Mouse (Mus musculus): ENCODE results near the gene Gclc. TPM values are rescaled to one million over a fixed set of nuclear protein-coding genes. Genes with fewer than 3 reads are reported as not detected.
"Not testable (repeated sequence)": the region's sequence is repeated elsewhere in the genome, so short reads cannot be mapped to it uniquely, and the experiment has no call there.

Gene Gclc
- polyA plus RNA-seq, 1 experiment: 21.5 TPM

DNA sequence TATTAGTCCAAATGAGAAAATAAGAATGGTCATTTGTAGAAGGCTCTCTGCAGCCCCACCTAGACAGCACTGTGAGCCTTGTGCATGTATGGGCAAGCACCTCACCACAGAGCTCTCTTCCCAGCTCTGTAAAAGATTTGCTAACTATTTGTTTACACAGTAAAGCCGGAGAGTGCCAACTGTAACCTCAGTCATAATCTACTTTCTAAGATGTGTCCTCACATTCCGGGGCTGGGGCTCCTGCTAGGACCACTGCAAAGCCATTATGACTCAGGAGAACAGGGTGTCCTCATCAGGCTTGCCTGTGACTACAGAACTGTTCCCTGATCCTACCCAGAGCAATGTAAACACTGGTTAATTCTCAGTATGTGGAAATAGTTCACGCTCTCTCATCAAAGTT, 9.5 kb upstream of the Gclc start:
- no peak overlapping the region for H3ac ChIP-seq (ENCODE audit: control insufficient read depth, insufficient read length, low read depth)
- no peaks in the 10 kb centered on the region for H3K79me3 ChIP-seq (ENCODE audit: low read depth)
- TF ChIP-seq CEBPB (IDR thresholded peaks at IDR 0.05; ENCODE audit: low read depth) (no peak), MAX (IDR thresholded peaks at IDR 0.05) (no peak), CTCF (IDR thresholded peaks at IDR 0.05; ENCODE audit: control insufficient read depth, insufficient read depth, insufficient read length) (no peak), FOSL1 (IDR thresholded peaks at IDR 0.05; ENCODE audit: insufficient read depth, low read length, poor library complexity, severe bottlenecking) (no peak), MYOG (IDR thresholded peaks at IDR 0.05; ENCODE audit: control insufficient read depth, extremely low read depth, insufficient read length) (no peak)
- no peaks in the 10 kb centered on the region for H3K36me3 ChIP-seq (ENCODE audit: control insufficient read depth, insufficient read depth)
- H3K79me2 ChIP-seq (ENCODE audit: control insufficient read depth, insufficient read depth): no peaks in the 10 kb centered on the region
- no peak overlapping the region for H3K4me3 ChIP-seq (ENCODE audit: insufficient read depth, poor library complexity, severe bottlenecking)
- H3K27me3 ChIP-seq (ENCODE audit: control insufficient read depth, insufficient read depth, insufficient read length): no peaks in the 10 kb centered on the region

DNA sequence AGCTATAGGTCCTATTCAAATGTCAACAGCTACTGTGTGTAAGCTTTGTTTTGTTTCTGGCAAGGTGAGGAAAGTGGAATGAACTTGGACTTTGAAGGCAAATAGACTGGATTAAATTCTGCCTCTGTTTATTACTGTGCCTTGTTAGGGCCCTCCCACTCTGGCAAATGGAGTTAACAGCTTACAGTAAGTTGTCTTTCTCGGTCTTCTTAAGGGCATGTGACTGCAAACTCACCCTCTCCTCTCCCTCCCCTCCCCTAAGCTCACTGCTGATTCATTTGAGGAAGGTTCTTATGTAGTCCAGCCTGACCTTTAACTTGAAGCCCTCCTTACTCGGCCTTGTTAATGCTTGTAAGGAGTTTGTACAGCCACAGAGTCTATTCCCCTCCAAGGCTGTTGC, 8.0 kb upstream of the Gclc start:
- TF ChIP-seq CEBPB (IDR thresholded peaks at IDR 0.05; ENCODE audit: low read depth) (no peak), MYOG (IDR thresholded peaks at IDR 0.05; ENCODE audit: control insufficient read depth, extremely low read depth, insufficient read length) (no peak), USF1 (IDR thresholded peaks at IDR 0.05; ENCODE audit: low read depth) (no peak), MYOD1 (IDR thresholded peaks at IDR 0.05; ENCODE audit: control insufficient read depth, insufficient read length, low read depth) (no peak), FOSL1 (IDR thresholded peaks at IDR 0.05; ENCODE audit: insufficient read depth, low read length, poor library complexity, severe bottlenecking) (no peak), MAX (IDR thresholded peaks at IDR 0.05) (no peak), CTCF (IDR thresholded peaks at IDR 0.05; ENCODE audit: control insufficient read depth, insufficient read depth, insufficient read length) (no peak)
- Histone ChIP-seq H3K79me3 (ENCODE audit: low read depth) (no peaks in the 10 kb centered on the region), H3K27me3 (ENCODE audit: control insufficient read depth, insufficient read depth, insufficient read length) (no peaks in the 10 kb centered on the region), H3K36me3 (ENCODE audit: control insufficient read depth, insufficient read depth) (no peaks in the 10 kb centered on the region), H3K4me3 (ENCODE audit: insufficient read depth, poor library complexity, severe bottlenecking) (no peak overlapping the region), H3K79me2 (ENCODE audit: control insufficient read depth, insufficient read depth) (no peaks in the 10 kb centered on the region), H3ac (ENCODE audit: control insufficient read depth, insufficient read length, low read depth) (no peak overlapping the region)

DNA sequence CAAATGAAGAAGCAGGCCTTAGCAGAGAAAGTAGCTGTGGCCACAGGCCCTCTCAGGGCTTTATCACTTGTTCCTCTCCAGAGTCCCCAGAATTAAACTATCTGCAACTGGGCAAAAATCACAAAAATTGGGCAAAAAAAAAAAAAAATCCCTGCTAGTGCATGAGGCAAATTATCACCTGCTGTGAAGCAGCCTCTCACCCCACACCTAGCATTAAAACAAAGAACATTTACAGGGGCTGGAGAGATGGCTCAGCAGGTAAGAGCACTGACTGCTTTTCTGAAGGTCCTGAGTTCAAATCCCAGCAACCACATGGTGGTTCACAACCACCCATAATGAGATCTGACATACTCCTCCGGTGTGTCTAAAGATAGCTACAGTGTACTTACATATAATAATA, 6.0 kb upstream of the Gclc start:
- not testable (repeated sequence) for H3K36me3 ChIP-seq (ENCODE audit: control insufficient read depth, insufficient read depth); H3K79me2 ChIP-seq (ENCODE audit: control insufficient read depth, insufficient read depth)

DNA sequence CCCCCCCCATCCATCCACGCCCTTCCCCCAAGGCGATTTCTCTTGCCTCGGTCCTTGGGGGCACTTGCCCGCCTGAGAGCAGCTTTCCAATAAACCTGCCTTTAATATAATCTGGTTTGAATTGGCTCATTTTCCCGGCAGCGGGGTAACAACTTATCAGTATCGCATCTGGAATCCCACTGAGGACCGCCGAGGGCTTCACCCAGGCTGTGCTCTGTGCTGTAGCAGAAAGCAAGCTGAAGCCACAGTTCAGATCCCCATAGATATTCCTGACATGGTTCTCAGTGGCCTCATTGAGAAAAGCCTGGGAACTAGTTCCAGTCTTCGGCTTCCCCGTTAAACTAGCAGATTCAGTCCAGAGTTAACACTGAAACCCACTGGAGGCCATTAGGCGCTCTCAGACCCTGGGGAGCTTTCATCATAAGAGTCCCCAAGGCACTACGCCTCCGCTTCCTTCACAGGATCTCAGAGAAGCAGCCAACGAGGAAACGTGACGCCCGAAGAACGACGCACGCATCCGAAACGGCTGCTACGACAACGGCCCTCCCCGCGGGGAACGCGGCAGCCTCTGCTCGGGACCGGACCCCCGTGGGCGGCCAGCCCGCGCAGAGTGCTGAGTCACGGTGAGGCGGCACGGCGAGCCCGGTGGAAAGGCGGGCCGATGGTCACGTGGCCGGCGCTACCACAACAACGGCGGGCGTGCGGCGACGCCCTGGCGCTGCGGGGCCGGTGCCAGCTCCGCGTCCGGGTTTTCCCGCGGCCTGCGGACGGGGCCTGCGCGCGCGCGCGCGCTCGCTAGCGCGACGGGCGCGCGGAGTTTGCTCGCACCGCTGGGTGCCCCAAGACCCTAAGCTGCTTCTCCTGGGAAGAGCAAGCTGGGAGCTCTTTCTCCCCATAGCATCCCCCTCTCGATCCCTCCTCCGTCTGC, 3.9 kb upstream of the Gclc start:
- Histone ChIP-seq H3K27me3 (ENCODE audit: control insufficient read depth, insufficient read depth, insufficient read length) (no peaks in the 10 kb centered on the region), H3K4me3 (ENCODE audit: insufficient read depth, poor library complexity, severe bottlenecking) (peak overlapping the region; percentile 28), H3K79me2 (ENCODE audit: control insufficient read depth, insufficient read depth) (peaks cover 8% of the 10 kb centered on the region), H3ac (ENCODE audit: control insufficient read depth, insufficient read length, low read depth) (peak overlapping the region; percentile 59), H3K36me3 (ENCODE audit: control insufficient read depth, insufficient read depth) (no peaks in the 10 kb centered on the region), H3K79me3 (ENCODE audit: low read depth) (peaks cover 6% of the 10 kb centered on the region)
- peak; percentile 90 for TF ChIP-seq MAX (IDR thresholded peaks at IDR 0.05)
- TF ChIP-seq CTCF (IDR thresholded peaks at IDR 0.05; ENCODE audit: control insufficient read depth, insufficient read depth, insufficient read length): no peak
- peak; percentile 82 for TF ChIP-seq USF1 (IDR thresholded peaks at IDR 0.05; ENCODE audit: low read depth)

More for the DNA sequence above, 6.0 kb upstream of the Gclc start:
- not testable (repeated sequence) for H3K27me3 ChIP-seq (ENCODE audit: control insufficient read depth, insufficient read depth, insufficient read length); H3K4me3 ChIP-seq (ENCODE audit: insufficient read depth, poor library complexity, severe bottlenecking); H3K79me3 ChIP-seq (ENCODE audit: low read depth); H3ac ChIP-seq (ENCODE audit: control insufficient read depth, insufficient read length, low read depth)

DNA sequence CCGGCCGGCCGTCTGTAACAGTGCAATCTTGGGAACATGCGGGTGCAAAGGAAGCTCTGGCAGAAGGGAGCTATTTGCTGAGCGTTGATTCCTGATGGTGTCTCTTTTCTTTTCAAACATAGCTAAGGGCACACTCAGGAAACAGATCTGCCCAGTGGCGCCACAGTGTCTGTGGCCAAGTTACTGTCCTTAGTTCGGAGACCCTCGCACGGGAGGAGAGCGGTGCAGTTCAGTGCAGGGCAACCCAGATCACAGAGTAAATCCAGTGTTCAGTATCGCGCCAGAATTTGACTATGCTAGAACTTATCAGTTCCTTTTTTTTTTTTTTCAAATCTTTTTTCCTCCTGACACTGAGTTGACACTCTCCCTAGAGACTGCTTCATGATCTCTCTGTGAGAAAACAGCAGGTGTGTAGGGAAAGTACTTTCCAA, 3.2 kb upstream of the Gclc start:
- Histone ChIP-seq H3ac (ENCODE audit: control insufficient read depth, insufficient read length, low read depth) (peak overlapping the region; percentile 31), H3K27me3 (ENCODE audit: control insufficient read depth, insufficient read depth, insufficient read length) (no peaks in the 10 kb centered on the region), H3K4me3 (ENCODE audit: insufficient read depth, poor library complexity, severe bottlenecking) (peak overlapping the region; percentile 11), H3K79me2 (ENCODE audit: control insufficient read depth, insufficient read depth) (peaks cover 16% of the 10 kb centered on the region), H3K36me3 (ENCODE audit: control insufficient read depth, insufficient read depth) (peaks cover under 1% of the 10 kb centered on the region), H3K79me3 (ENCODE audit: low read depth) (peaks cover 12% of the 10 kb centered on the region)
- TF ChIP-seq FOSL1 (IDR thresholded peaks at IDR 0.05; ENCODE audit: insufficient read depth, low read length, poor library complexity, severe bottlenecking): no peak
- no peak for TF ChIP-seq USF1 (IDR thresholded peaks at IDR 0.05; ENCODE audit: low read depth)
- no peak for TF ChIP-seq MYOG (IDR thresholded peaks at IDR 0.05; ENCODE audit: control insufficient read depth, extremely low read depth, insufficient read length)

DNA sequence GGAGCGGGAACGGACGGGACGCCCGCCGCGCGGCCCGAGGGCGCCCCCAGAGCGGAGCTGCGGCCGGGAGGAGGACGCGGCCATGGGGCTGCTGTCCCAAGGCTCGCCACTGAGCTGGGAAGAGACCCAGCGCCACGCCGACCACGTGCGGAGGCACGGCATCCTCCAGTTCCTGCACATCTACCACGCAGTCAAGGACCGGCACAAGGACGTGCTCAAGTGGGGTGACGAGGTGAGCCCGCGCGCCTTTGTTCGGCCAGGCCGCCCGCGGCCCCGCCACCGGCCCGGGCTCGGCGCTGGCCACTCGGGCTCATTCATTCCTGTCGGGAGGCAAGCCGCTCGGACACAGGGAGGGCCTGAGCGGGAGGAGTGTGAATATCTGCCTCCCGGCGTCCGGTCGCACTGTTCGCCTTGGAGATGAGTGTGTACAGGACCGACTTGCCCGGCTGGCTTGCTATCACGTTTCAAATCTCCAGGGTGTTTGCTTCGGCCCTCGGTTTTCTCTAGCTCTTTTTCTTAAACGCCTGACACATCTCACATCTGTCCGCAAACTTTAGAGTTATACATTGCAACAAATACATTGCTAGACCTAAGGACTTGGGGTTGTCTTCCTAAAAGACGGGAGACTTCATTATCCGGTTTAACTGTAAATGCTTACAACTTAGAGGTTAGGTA, 530 bp downstream of the Gclc start:
- Histone ChIP-seq H3ac (ENCODE audit: control insufficient read depth, insufficient read length, low read depth) (peak overlapping the region; percentile 93), H3K36me3 (ENCODE audit: control insufficient read depth, insufficient read depth) (peaks cover 18% of the 10 kb centered on the region), H3K27me3 (ENCODE audit: control insufficient read depth, insufficient read depth, insufficient read length) (no peaks in the 10 kb centered on the region), H3K79me3 (ENCODE audit: low read depth) (peaks cover 47% of the 10 kb centered on the region), H3K4me3 (ENCODE audit: insufficient read depth, poor library complexity, severe bottlenecking) (peak overlapping the region; percentile 64), H3K79me2 (ENCODE audit: control insufficient read depth, insufficient read depth) (peaks cover 53% of the 10 kb centered on the region)
- TF ChIP-seq CEBPB (IDR thresholded peaks at IDR 0.05; ENCODE audit: low read depth) (no peak), MAX (IDR thresholded peaks at IDR 0.05) (peak; percentile 62)
